Mouse (Mus musculus): Measurements from ENCODE around the gene Dpp4. TPM values are rescaled to one million over a fixed set of nuclear protein-coding genes. Genes with fewer than 3 reads are reported as not detected.
A peak's percentile ranks its signal among the peaks of the same experiment; 100 is the strongest.

The Dpp4 gene
- polyA plus RNA-seq (2014; fragmentation: Nextera tagmentation; extraction: Ambion mirVana), result 22.0 and 26.5 TPM in 2 replicates

DNA sequence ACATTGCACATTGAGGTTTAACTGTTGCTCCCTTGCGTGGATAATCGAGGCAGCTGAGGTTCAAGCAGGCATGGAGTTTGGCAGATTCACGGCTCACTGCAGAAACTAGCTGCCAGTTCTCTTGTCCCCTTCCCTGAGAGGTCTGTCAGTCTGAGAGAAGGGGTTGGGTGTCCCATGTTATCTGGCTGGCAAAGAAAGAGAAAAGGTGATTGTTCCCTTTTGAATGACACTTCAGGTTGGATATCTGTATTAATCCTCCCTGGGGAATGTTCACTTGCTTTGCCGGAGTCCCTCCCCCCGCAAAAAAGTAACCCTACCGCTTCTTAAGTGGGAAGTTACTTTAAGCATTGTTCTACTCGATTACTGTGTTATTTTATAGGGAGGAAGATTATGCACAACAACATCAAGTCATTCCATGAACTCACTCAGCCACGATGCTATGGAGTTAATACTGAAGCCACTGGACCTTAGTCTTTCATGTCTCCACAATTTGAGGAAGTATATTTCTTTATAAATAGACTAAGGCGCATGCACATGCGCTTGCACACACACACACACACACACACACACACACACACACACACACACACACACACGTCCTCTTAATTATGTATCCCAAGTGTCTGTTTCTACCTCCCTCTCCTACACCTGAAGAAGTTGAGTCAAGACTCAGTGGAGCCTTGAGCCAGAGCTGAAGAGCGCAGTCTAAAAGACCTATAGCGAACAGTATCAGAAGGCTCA is at the start of gene Dpp4:
TSS of gene Dpp4 (minus strand) at position 151 of the 741 bp plus-strand sequence.
- Histone ChIP-seq H3K27ac (replicated peaks in 1 of 2; ENCODE audit: control insufficient read depth in 1 of 2, insufficient read depth in 1 of 2, low read depth in 2 of 2, low read length in 2 of 2) (peak within 1 kb of the TSS in 1 of 2 experiments; percentile 37; a peak in 3 of 4 replicates), H3K27me3 (ENCODE audit: control insufficient read depth, insufficient read depth, low read length) (peaks cover 8% of the 10 kb centered on the region; the same call in 1 of the 2 replicates), H3K9me3 (ENCODE audit: control insufficient read depth, low read length) (no peaks in the 10 kb centered on the region), H3K4me3 (ENCODE audit: control insufficient read depth in 1 of 2, insufficient read depth in 1 of 2, low read depth in 1 of 2, low read length in 2 of 2) (peak within 1 kb of the TSS; percentile 57 to 59), H3K36me3 (ENCODE audit: control insufficient read depth, insufficient read depth, low read length) (no peaks in the 10 kb centered on the region), H3K9ac (ENCODE audit: low read length) (peak within 1 kb of the TSS; percentile 73), H3K4me2 (ENCODE audit: low read length) (peak within 1 kb of the TSS; percentile 98), H3K4me1 (ENCODE audit: control insufficient read depth in 2 of 2, insufficient read depth in 2 of 2, low read length in 2 of 2) (peaks cover 3 to 6% of the 10 kb centered on the region in 2 experiments; a peak in 2 of 4 replicates)
- no peak for ATAC-seq (ENCODE audit: insufficient number of reproducible peaks, insufficient read depth, low FRiP score, low read depth)
- WGBS, result 53% methylated on average over 13 of the region's 13 CpGs

DNA sequence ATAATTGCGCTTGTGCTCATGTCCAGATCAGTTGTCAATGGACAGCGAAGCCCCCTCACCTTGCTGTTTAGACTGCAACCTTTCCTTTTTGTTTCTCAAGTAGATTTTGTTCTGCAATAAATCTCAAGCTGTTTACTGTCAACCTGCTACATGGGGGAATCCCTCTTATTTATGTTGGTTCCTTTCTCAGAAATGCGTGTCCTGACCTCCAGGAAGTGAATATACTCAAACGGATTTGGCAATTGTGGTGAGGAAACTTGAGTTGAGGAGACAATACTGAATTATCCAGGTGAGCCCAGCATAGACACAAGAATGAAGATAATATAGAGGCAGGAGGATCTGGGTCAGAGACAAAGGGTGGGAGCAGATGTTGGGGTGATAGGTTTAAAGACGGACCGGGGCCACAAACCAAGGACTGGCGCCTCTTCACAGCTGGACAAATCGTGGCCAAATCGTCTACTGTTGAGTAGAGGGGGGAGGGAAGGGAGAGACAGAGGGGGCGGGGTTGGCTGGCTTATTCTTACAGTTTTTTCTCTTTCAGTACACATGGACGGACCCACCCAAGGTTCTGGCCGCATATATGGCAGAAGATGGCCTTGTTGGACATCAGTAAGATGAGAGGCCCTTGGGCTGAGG is 48.9 kb upstream of the Dpp4 start:
- WGBS, result 82% methylated on average over 12 of the region's 12 CpGs
- H3K36me3 ChIP-seq (ENCODE audit: control insufficient read depth, insufficient read depth, low read length), result no peaks in the 10 kb centered on the region
- no peak overlapping the region for H3K9ac ChIP-seq (ENCODE audit: low read length)
- no peak overlapping the region for H3K4me3 ChIP-seq (ENCODE audit: control insufficient read depth in 1 of 2, insufficient read depth in 1 of 2, low read depth in 1 of 2, low read length in 2 of 2)
- H3K27me3 ChIP-seq (ENCODE audit: control insufficient read depth, insufficient read depth, low read length), result no peaks in the 10 kb centered on the region
- no peak for ATAC-seq (ENCODE audit: insufficient number of reproducible peaks, insufficient read depth, low FRiP score, low read depth)
- H3K4me2 ChIP-seq (ENCODE audit: low read length), result no peak overlapping the region
- no peaks in the 10 kb centered on the region for H3K4me1 ChIP-seq (ENCODE audit: control insufficient read depth in 2 of 2, insufficient read depth in 2 of 2, low read length in 2 of 2)
- H3K9me3 ChIP-seq (ENCODE audit: control insufficient read depth, low read length), result no peaks in the 10 kb centered on the region
- H3K27ac ChIP-seq (replicated peaks in 1 of 2; ENCODE audit: control insufficient read depth in 1 of 2, insufficient read depth in 1 of 2, low read depth in 2 of 2, low read length in 2 of 2), result no peak overlapping the region

DNA sequence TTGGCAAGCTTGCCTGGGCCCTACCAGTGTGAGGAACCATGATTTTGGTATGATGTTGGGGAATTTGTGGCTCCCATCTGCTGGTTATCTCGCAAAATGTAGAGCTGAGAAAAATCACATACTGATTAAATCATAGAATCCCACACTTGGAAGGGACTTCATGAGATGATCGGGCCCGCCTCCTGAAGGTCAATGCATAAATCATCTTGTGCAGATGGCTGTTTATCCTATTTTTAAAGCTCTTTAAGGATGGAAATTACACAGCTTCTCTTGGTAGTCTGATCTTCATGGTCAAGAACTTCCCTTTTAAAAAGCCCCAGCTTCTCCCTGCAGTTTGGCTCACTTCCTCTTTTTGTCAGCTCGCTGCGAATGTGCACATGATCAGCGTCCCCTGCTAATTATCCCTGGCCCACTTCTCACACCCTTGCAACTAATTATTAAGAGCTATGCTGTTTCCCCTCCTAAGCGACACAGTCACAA is 48.2 kb upstream of the Dpp4 start:
- Histone ChIP-seq H3K36me3 (ENCODE audit: control insufficient read depth, insufficient read depth, low read length) (no peaks in the 10 kb centered on the region), H3K4me3 (ENCODE audit: control insufficient read depth in 1 of 2, insufficient read depth in 1 of 2, low read depth in 1 of 2, low read length in 2 of 2) (no peak overlapping the region), H3K4me2 (ENCODE audit: low read length) (no peak overlapping the region), H3K27me3 (ENCODE audit: control insufficient read depth, insufficient read depth, low read length) (no peaks in the 10 kb centered on the region), H3K27ac (replicated peaks in 1 of 2; ENCODE audit: control insufficient read depth in 1 of 2, insufficient read depth in 1 of 2, low read depth in 2 of 2, low read length in 2 of 2) (no peak overlapping the region), H3K9ac (ENCODE audit: low read length) (no peak overlapping the region), H3K9me3 (ENCODE audit: control insufficient read depth, low read length) (no peaks in the 10 kb centered on the region), H3K4me1 (ENCODE audit: control insufficient read depth in 2 of 2, insufficient read depth in 2 of 2, low read length in 2 of 2) (no peaks in the 10 kb centered on the region)
- no peak for ATAC-seq (ENCODE audit: insufficient number of reproducible peaks, insufficient read depth, low FRiP score, low read depth)
- WGBS, result 79% methylated on average over 7 of the region's 7 CpGs

DNA sequence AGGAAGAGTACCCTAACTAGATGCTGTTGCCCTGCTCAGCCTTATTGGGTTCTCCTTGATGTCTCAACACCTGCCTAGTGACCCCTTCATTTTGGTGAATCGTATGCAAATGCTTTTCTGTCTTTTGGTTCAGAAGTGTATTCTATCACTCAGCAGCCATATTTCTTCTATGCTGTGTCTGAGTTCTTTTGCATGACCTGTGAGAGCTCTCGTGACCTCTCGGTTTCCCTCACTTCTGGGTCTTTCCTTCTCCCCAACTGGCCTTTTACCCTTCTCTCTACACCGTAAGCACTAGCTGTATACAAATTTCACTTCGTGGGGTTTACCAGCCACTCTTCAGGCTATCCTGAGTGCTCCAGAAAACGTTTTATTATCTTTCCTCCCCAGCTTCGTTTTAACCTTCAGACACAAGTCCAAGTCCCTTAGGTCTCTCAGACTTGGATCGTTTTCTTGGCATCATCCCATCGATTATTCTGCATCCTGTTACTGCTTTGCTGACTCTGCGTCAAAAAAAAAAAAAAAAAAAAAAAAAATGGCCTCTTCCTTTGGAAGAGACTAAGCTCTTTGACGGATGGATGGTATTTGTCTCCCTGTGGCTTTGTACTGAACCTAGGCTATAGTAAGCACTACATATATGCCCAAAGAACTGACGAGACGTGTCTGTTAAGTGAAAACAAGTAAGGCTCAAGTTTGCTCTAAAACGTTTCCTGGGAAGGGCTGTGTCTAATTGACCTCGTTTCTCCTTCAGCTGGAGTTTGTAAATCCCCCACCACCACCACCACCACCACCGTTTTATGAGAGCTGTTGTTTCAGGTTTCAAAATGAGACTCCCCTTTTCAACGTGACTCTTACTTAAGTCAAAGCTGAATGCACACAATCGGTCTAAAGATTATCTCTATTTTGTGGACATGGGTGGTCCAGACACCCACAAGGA is 47.5 kb upstream of the Dpp4 start:
- no peak overlapping the region for H3K27ac ChIP-seq (replicated peaks in 1 of 2; ENCODE audit: control insufficient read depth in 1 of 2, insufficient read depth in 1 of 2, low read depth in 2 of 2, low read length in 2 of 2)
- H3K27me3 ChIP-seq (ENCODE audit: control insufficient read depth, insufficient read depth, low read length), result no peaks in the 10 kb centered on the region
- no peaks in the 10 kb centered on the region for H3K4me1 ChIP-seq (ENCODE audit: control insufficient read depth in 2 of 2, insufficient read depth in 2 of 2, low read length in 2 of 2)
- H3K4me2 ChIP-seq (ENCODE audit: low read length), result no peak overlapping the region
- H3K9ac ChIP-seq (ENCODE audit: low read length), result no peak overlapping the region
- H3K4me3 ChIP-seq (ENCODE audit: control insufficient read depth in 1 of 2, insufficient read depth in 1 of 2, low read depth in 1 of 2, low read length in 2 of 2), result no peak overlapping the region
- 61% methylated on average over 18 of the region's 18 CpGs for WGBS
- no peaks in the 10 kb centered on the region for H3K9me3 ChIP-seq (ENCODE audit: control insufficient read depth, low read length)
- ATAC-seq (ENCODE audit: insufficient number of reproducible peaks, insufficient read depth, low FRiP score, low read depth), result no peak
- H3K36me3 ChIP-seq (ENCODE audit: control insufficient read depth, insufficient read depth, low read length), result no peaks in the 10 kb centered on the region

DNA sequence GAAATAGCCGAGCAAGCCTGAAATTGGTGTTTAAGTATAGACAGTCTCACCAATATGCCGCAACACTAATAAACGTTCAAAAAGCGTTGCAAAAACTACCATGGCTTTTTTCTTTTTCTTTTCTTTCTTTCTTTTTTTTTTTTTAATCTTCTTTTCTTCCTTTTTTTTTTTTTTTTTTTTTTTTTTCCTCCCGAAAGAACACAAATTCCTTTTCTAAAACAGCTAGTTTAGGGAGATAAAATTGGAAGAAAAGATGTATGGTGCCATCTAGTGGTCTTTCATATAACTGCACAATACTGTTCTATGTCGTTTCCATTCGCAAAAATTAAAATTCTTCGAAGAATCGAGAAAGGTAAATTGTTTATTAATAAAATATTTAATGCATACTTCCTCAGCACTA is 46.0 kb upstream of the Dpp4 start:
- no peaks in the 10 kb centered on the region for H3K36me3 ChIP-seq (ENCODE audit: control insufficient read depth, insufficient read depth, low read length)
- H3K27me3 ChIP-seq (ENCODE audit: control insufficient read depth, insufficient read depth, low read length), result no peaks in the 10 kb centered on the region
- H3K9ac ChIP-seq (ENCODE audit: low read length), result no peak overlapping the region
- no peak overlapping the region for H3K27ac ChIP-seq (replicated peaks in 1 of 2; ENCODE audit: control insufficient read depth in 1 of 2, insufficient read depth in 1 of 2, low read depth in 2 of 2, low read length in 2 of 2)
- 41% methylated on average over 9 of the region's 9 CpGs for WGBS
- no peak overlapping the region for H3K4me2 ChIP-seq (ENCODE audit: low read length)
- no peak overlapping the region for H3K4me3 ChIP-seq (ENCODE audit: control insufficient read depth in 1 of 2, insufficient read depth in 1 of 2, low read depth in 1 of 2, low read length in 2 of 2)
- no peak for ATAC-seq (ENCODE audit: insufficient number of reproducible peaks, insufficient read depth, low FRiP score, low read depth)
- no peaks in the 10 kb centered on the region for H3K9me3 ChIP-seq (ENCODE audit: control insufficient read depth, low read length)
- H3K4me1 ChIP-seq (ENCODE audit: control insufficient read depth in 2 of 2, insufficient read depth in 2 of 2, low read length in 2 of 2), result no peaks in the 10 kb centered on the region

DNA sequence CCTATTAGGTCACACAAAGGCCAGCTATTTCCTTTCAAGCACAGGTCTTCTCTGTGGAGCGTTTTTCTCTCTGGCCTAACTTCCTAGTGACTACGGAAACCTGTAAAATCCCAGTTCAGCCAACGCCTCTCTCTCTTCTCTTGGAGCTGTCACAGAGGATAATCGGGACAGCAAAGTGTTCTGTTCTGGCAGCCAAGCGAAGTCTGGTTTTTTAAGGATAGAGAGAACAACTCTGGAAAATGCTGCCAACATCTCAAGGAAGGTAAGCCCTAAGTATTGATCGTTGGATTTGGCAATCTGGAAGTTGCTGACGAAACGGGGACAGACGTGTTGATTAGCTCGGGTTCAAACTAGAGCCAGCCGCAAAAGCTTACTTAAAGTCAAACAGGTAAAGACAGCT is 43.0 kb upstream of the Dpp4 start:
- Histone ChIP-seq H3K27me3 (ENCODE audit: control insufficient read depth, insufficient read depth, low read length) (no peaks in the 10 kb centered on the region), H3K4me1 (ENCODE audit: control insufficient read depth in 2 of 2, insufficient read depth in 2 of 2, low read length in 2 of 2) (no peaks in the 10 kb centered on the region), H3K9me3 (ENCODE audit: control insufficient read depth, low read length) (no peaks in the 10 kb centered on the region), H3K27ac (replicated peaks in 1 of 2; ENCODE audit: control insufficient read depth in 1 of 2, insufficient read depth in 1 of 2, low read depth in 2 of 2, low read length in 2 of 2) (no peak overlapping the region), H3K4me2 (ENCODE audit: low read length) (no peak overlapping the region), H3K9ac (ENCODE audit: low read length) (no peak overlapping the region), H3K4me3 (ENCODE audit: control insufficient read depth in 1 of 2, insufficient read depth in 1 of 2, low read depth in 1 of 2, low read length in 2 of 2) (no peak overlapping the region), H3K36me3 (ENCODE audit: control insufficient read depth, insufficient read depth, low read length) (no peaks in the 10 kb centered on the region)
- ATAC-seq (ENCODE audit: insufficient number of reproducible peaks, insufficient read depth, low FRiP score, low read depth), result no peak
- WGBS, result 74% methylated on average over 11 of the region's 11 CpGs

DNA sequence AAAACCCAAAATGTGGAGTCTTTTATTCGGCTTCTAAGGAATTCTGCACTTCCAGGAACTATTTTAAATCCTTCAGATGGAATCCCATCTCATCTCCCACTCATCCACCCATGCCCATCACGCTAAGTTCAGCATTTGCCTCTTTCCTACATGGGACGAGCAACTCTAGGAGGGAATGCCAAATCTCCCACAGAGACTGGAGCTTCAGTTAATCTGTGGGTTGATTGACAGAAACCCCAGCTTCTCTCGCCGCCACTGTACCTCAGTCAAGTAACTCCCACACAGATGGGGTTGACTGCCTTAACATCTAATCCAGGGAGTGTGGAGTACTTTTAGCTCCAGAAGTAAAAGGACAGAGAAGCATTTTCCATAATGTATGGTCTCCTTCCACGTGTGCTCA is 42.0 kb upstream of the Dpp4 start:
- 66% methylated on average over 6 of the region's 6 CpGs for WGBS
- Histone ChIP-seq H3K4me1 (ENCODE audit: control insufficient read depth in 2 of 2, insufficient read depth in 2 of 2, low read length in 2 of 2) (no peaks in the 10 kb centered on the region), H3K27me3 (ENCODE audit: control insufficient read depth, insufficient read depth, low read length) (no peaks in the 10 kb centered on the region), H3K4me2 (ENCODE audit: low read length) (no peak overlapping the region), H3K36me3 (ENCODE audit: control insufficient read depth, insufficient read depth, low read length) (no peaks in the 10 kb centered on the region), H3K9ac (ENCODE audit: low read length) (no peak overlapping the region), H3K27ac (replicated peaks in 1 of 2; ENCODE audit: control insufficient read depth in 1 of 2, insufficient read depth in 1 of 2, low read depth in 2 of 2, low read length in 2 of 2) (no peak overlapping the region), H3K9me3 (ENCODE audit: control insufficient read depth, low read length) (no peaks in the 10 kb centered on the region), H3K4me3 (ENCODE audit: control insufficient read depth in 1 of 2, insufficient read depth in 1 of 2, low read depth in 1 of 2, low read length in 2 of 2) (no peak overlapping the region)
- ATAC-seq (ENCODE audit: insufficient number of reproducible peaks, insufficient read depth, low FRiP score, low read depth), result no peak

Measured in heart, embryonic 14.5 days (tissue).